In genomic region chr5:28209549-28210431, GRCm38 (mm10) we compare ENCODE assay signal across 8 mouse cellular contexts. TPM values are rescaled to one million over a fixed set of nuclear protein-coding genes. Genes with fewer than 3 reads are reported as not detected.
DNase-seq lines count a peak whose midpoint lies in the region; ATAC-seq and TF ChIP-seq lines count a peak whose summit lies in the region.

No protein-coding gene starts in this region.

- no peaks in the 10 kb centered on the region for H3K9me3 ChIP-seq in intestine, embryonic 15.5 days
- no peaks in the 10 kb centered on the region for H3K9me3 ChIP-seq in liver, postnatal 0 days (ENCODE audit: low read length)

- peak; percentile 9 to 18 for DNase-seq in layer of hippocampus, postnatal 10 days (ENCODE audit: low spot score in 2 of 2)
- DNase-seq in layer of hippocampus, adult 9-10 months (ENCODE audit: low spot score) = no peak
- DNase-seq in embryo, embryonic 11 days = peak; percentile 75
- DNase-seq in liver, postnatal 0 days = no peak
- peak; percentile 46 for DNase-seq in testis, postnatal 10 days (ENCODE audit: low spot score)
- no peak for DNase-seq in spleen, adult 18-20 months

- peaks cover 8% of the 10 kb centered on the region; the same call in 1 of the 2 replicates for H3K4me1 ChIP-seq in intestine, embryonic 15.5 days (replicated peaks)
- 0 out of 2 replicates have a peak, but pooled peaks cover 3% of the 10 kb centered on the region for H3K4me1 ChIP-seq in liver, postnatal 0 days (ENCODE audit: insufficient read depth)

- no peak for TF ChIP-seq CTCF in liver, postnatal 0 days (IDR thresholded peaks at IDR 0.05; ENCODE audit: low read depth)

- under 1% methylated on average over 78 of the region's 80 CpGs for WGBS in intestine, embryonic 15.5 days
- WGBS in liver, postnatal 0 days (ENCODE audit: insufficient replicate concordance) = under 1% methylated on average over 78 of the region's 80 CpGs

- no peak overlapping the region for H3K27ac ChIP-seq in intestine, embryonic 15.5 days
- no peak overlapping the region for H3K27ac ChIP-seq in liver, postnatal 0 days (ENCODE audit: low read depth)

- peak; percentile 89 for ATAC-seq in intestine, embryonic 15.5 days
- no peak for ATAC-seq in liver, postnatal 0 days
- no peak for ATAC-seq in erythroblast, adult 5-6 weeks (replicated peaks; ENCODE audit: low FRiP score, poor library complexity, severe bottlenecking)

- peak overlapping the region; percentile 33 for H3K4me3 ChIP-seq in intestine, embryonic 15.5 days (replicated peaks)
- peak overlapping the region; percentile 30 for H3K4me3 ChIP-seq in liver, postnatal 0 days (ENCODE audit: low read depth, low read length)

- peak overlapping the region; percentile 68 for H3K4me2 ChIP-seq in intestine, embryonic 15.5 days (replicated peaks)
- H3K4me2 ChIP-seq in liver, postnatal 0 days (ENCODE audit: low read depth, low read length) = peak overlapping the region; percentile 54

- peaks cover 80% of the 10 kb centered on the region for H3K27me3 ChIP-seq in intestine, embryonic 15.5 days (replicated peaks)
- peaks cover 69% of the 10 kb centered on the region for H3K27me3 ChIP-seq in liver, postnatal 0 days (ENCODE audit: insufficient read depth, low read length)

- H3K36me3 ChIP-seq in intestine, embryonic 15.5 days = no peaks in the 10 kb centered on the region
- no peaks in the 10 kb centered on the region for H3K36me3 ChIP-seq in liver, postnatal 0 days (replicated peaks; ENCODE audit: insufficient read depth, low read length)

- no peak overlapping the region for H3K9ac ChIP-seq in intestine, embryonic 15.5 days
- no peak overlapping the region for H3K9ac ChIP-seq in liver, postnatal 0 days (replicated peaks)

- TF ChIP-seq EP300 in liver, postnatal 0 days (IDR thresholded peaks at IDR 0.05; ENCODE audit: low read depth) = no peak

RNA-seq across cellular contexts. Expression of gene Cnpy1, which starts 35.8 kb away (rescaled TPM):
- total RNA-seq in layer of hippocampus, postnatal 10 days (2021) = under 1 TPM; 0.14 to 0.22 TPM
- polyA plus RNA-seq in intestine, embryonic 15.5 days (2015; fragmentation: Nextera tagmentation; extraction: Ambion mirVana) = 0.48 and 0.54 TPM in 2 replicates
- polyA plus RNA-seq in liver, postnatal 0 days (2015; fragmentation: Nextera tagmentation; extraction: Ambion mirVana) = not detected in 2 replicates
- not detected in 2 replicates for total RNA-seq in erythroblast, adult 5-6 weeks (2015; ENCODE audit: low replicate concordance)
- 1.1 TPM in 1 of 2 replicates, not detected in the other for total RNA-seq in erythroblast, adult 5-6 weeks (2017; ENCODE audit: low replicate concordance)

RNA-seq across cellular contexts. Expression of gene En2, which starts 44.3 kb away (rescaled TPM):
- total RNA-seq in layer of hippocampus, postnatal 10 days (2021) = under 1 TPM; 0.11 to 0.14 TPM
- polyA plus RNA-seq in intestine, embryonic 15.5 days (2015; fragmentation: Nextera tagmentation; extraction: Ambion mirVana) = not detected in 2 replicates
- polyA plus RNA-seq in liver, postnatal 0 days (2015; fragmentation: Nextera tagmentation; extraction: Ambion mirVana) = not detected in 2 replicates
- not detected in 2 replicates for total RNA-seq in erythroblast, adult 5-6 weeks (2015; ENCODE audit: low replicate concordance)
- not detected in 2 replicates for total RNA-seq in erythroblast, adult 5-6 weeks (2017; ENCODE audit: low replicate concordance)

Comparison
In these comparisons a context has a peak if more than half of its experiments do, and no peak if none do; other contexts are left out.
1. DNase-seq: peak in layer of hippocampus, postnatal 10 days (2 of 2), embryo, embryonic 11 days (single experiment) and testis, postnatal 10 days (single experiment); none in layer of hippocampus, adult 9-10 months (single experiment), liver, postnatal 0 days (single experiment) and spleen, adult 18-20 months (0 of 2).